Comparison of ENCODE assay signal across 10 mouse cellular contexts in the genomic region with DNA sequence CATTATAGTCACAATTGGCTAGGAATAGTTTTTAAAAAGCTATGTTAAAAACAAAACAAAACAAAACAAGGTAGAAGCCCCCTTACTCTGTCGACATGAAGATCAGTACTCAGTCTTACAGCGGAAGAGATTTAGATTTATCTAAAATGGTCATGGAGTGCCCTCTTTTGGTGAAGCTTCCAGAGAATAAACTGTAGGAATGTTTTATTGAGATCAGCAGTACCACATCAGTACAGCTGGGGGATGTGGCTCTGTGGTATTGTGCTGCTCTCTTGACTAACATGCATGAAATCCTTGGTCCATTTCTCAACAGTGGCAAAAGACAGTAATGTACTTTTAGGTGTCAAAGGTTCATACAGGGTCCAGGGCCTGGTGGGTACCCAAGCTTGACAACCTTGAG. TPM values are rescaled to one million over a fixed set of nuclear protein-coding genes. Genes with fewer than 3 reads are reported as not detected.
A peak's percentile ranks its signal among the peaks of the same experiment; 100 is the strongest.
DNase-seq lines count a peak whose midpoint lies in the region; ATAC-seq and TF ChIP-seq lines count a peak whose summit lies in the region.
"Had no signal": no experiment of that assay in that cellular context is flagged by ENCODE, and none has a peak within 500 bp of the region (broad histone marks: within the 10 kb centered on the region; RNA-seq: fewer than 3 reads in every experiment).

No protein-coding gene starts in this region.

- no peak for DNase-seq in frontal cortex, postnatal 25 days (ENCODE audit: low spot score in 2 of 2)
- no peak for DNase-seq in liver, embryonic 14.5 days (ENCODE audit: low read depth in 3 of 3, low spot score in 3 of 3)
- no peak for DNase-seq in liver, embryonic 11.5 days (ENCODE audit: low spot score)
- DNase-seq in midbrain, postnatal 0 days (ENCODE audit: low spot score), result peak; percentile 76
- DNase-seq in cerebellum, adult 18-20 months, result no peak
- DNase-seq in thymus, postnatal 36 days, result no peak
- DNase-seq: gastrocnemius, postnatal 25 days had no signal

- no peak overlapping the region for H3K4me2 ChIP-seq in liver, embryonic 14.5 days (ENCODE audit: low read depth)
- no peak overlapping the region for H3K4me2 ChIP-seq in liver, embryonic 11.5 days
- H3K4me2 ChIP-seq in forebrain, embryonic 15.5 days (replicated peaks), result no peak overlapping the region
- no peak overlapping the region for H3K4me2 ChIP-seq in midbrain, postnatal 0 days (ENCODE audit: low read depth, low read length, poor library complexity, severe bottlenecking)

- 41% methylated on average over 2 of the region's 2 CpGs for WGBS in liver, embryonic 14.5 days (ENCODE audit: insufficient replicate concordance)
- 36% methylated on average over 2 of the region's 2 CpGs for WGBS in liver, embryonic 11.5 days
- 30% methylated on average over 2 of the region's 2 CpGs for WGBS in forebrain, embryonic 15.5 days
- 21% methylated on average over 2 of the region's 2 CpGs for WGBS in midbrain, postnatal 0 days

- 0 out of 2 replicates have a peak, but pooled peaks have one; percentile 18 for TF ChIP-seq CTCF in liver, embryonic 14.5 days (IDR thresholded peaks at IDR 0.05; ENCODE audit: low read depth)
- TF ChIP-seq CTCF in midbrain, postnatal 0 days (IDR thresholded peaks at IDR 0.05), result peak; percentile 76

- H3K4me3 ChIP-seq in liver, embryonic 14.5 days (ENCODE audit: insufficient read depth in 1 of 2, low read depth in 2 of 2, low read length in 2 of 2), result no peak overlapping the region
- H3K4me3 ChIP-seq in liver, embryonic 11.5 days (ENCODE audit: low read depth, low read length), result no peak overlapping the region
- no peak overlapping the region for H3K4me3 ChIP-seq in forebrain, embryonic 15.5 days
- no peak overlapping the region for H3K4me3 ChIP-seq in midbrain, postnatal 0 days (ENCODE audit: low read depth, low read length)

- H3K27me3 ChIP-seq in liver, embryonic 14.5 days (ENCODE audit: control insufficient read depth, insufficient read depth, low read length), result no peaks in the 10 kb centered on the region
- no peaks in the 10 kb centered on the region for H3K27me3 ChIP-seq in liver, embryonic 11.5 days (replicated peaks; ENCODE audit: control insufficient read depth, insufficient read depth, low read length)
- no peaks in the 10 kb centered on the region for H3K27me3 ChIP-seq in forebrain, embryonic 15.5 days
- no peaks in the 10 kb centered on the region for H3K27me3 ChIP-seq in midbrain, postnatal 0 days (ENCODE audit: insufficient read depth, low read length)

- ATAC-seq in frontal cortex, adult (ENCODE audit: low TSS enrichment), result peak; percentile 75
- ATAC-seq in liver, embryonic 14.5 days (ENCODE audit: insufficient read depth), result no peak
- no peak for ATAC-seq in liver, embryonic 11.5 days (replicated peaks; ENCODE audit: low FRiP score)
- peak; percentile 55 for ATAC-seq in forebrain, embryonic 15.5 days (replicated peaks)
- ATAC-seq in midbrain, postnatal 0 days (ENCODE audit: low FRiP score), result peak; percentile 59; the same call in 1 of the 2 replicates

- H3K4me1 ChIP-seq in liver, embryonic 14.5 days (replicated peaks; ENCODE audit: control insufficient read depth in 2 of 2, insufficient read depth in 2 of 2, low read length in 1 of 2), result 0 out of 4 replicates have a peak, but pooled peaks cover 0 to 2% of the 10 kb centered on the region in 2 experiments
- H3K4me1 ChIP-seq in liver, embryonic 11.5 days (replicated peaks; ENCODE audit: control insufficient read depth, insufficient read depth, low read length), result 0 out of 2 replicates have a peak, but pooled peaks cover 3% of the 10 kb centered on the region
- no peaks in the 10 kb centered on the region for H3K4me1 ChIP-seq in forebrain, embryonic 15.5 days
- H3K4me1 ChIP-seq in midbrain, postnatal 0 days (ENCODE audit: insufficient read depth, low read length), result no peaks in the 10 kb centered on the region

- H3K27ac ChIP-seq in liver, embryonic 14.5 days, result no peak overlapping the region
- no peak overlapping the region for H3K27ac ChIP-seq in liver, embryonic 11.5 days (ENCODE audit: low read depth, low read length)
- H3K27ac ChIP-seq in forebrain, embryonic 15.5 days (replicated peaks), result no peak overlapping the region
- no peak overlapping the region for H3K27ac ChIP-seq in midbrain, postnatal 0 days (ENCODE audit: low read depth, low read length)

- no peak overlapping the region for H3K9ac ChIP-seq in liver, embryonic 14.5 days (replicated peaks)
- no peak overlapping the region for H3K9ac ChIP-seq in liver, embryonic 11.5 days (ENCODE audit: low read depth, low read length)
- H3K9ac ChIP-seq in forebrain, embryonic 15.5 days (replicated peaks), result no peak overlapping the region
- H3K9ac ChIP-seq in midbrain, postnatal 0 days (replicated peaks; ENCODE audit: low read length, poor library complexity, severe bottlenecking), result no peak overlapping the region

- no peaks in the 10 kb centered on the region for H3K9me3 ChIP-seq in liver, embryonic 14.5 days (ENCODE audit: control insufficient read depth, low read length)
- H3K9me3 ChIP-seq in liver, embryonic 11.5 days (ENCODE audit: control insufficient read depth, low read length), result no peaks in the 10 kb centered on the region
- no peaks in the 10 kb centered on the region for H3K9me3 ChIP-seq in forebrain, embryonic 15.5 days
- H3K9me3 ChIP-seq in midbrain, postnatal 0 days (ENCODE audit: low read length), result no peaks in the 10 kb centered on the region

- no peaks in the 10 kb centered on the region for H3K36me3 ChIP-seq in liver, embryonic 14.5 days (replicated peaks; ENCODE audit: control insufficient read depth, insufficient read depth, low read depth)
- H3K36me3 ChIP-seq in liver, embryonic 11.5 days (ENCODE audit: control insufficient read depth, insufficient read depth, low read length), result no peaks in the 10 kb centered on the region
- no peaks in the 10 kb centered on the region for H3K36me3 ChIP-seq in forebrain, embryonic 15.5 days
- H3K36me3 ChIP-seq in midbrain, postnatal 0 days (ENCODE audit: insufficient read depth, low read length), result no peaks in the 10 kb centered on the region

- TF ChIP-seq EP300 in liver, embryonic 14.5 days (IDR thresholded peaks at IDR 0.05; ENCODE audit: low read depth), result no peak

RNA-seq across cellular contexts. Expression of gene Zfp949, which starts 5.0 kb away (rescaled TPM):
- polyA plus RNA-seq in liver, embryonic 14.5 days (2012; rRNA removed), result 2.3 and 3.8 TPM in 2 replicates
- polyA plus RNA-seq in liver, embryonic 14.5 days (2014; fragmentation: Nextera tagmentation; extraction: Ambion mirVana), result 5.8 and 6.0 TPM in 2 replicates
- 5.2 and 6.0 TPM in 2 replicates for polyA plus RNA-seq in liver, embryonic 11.5 days (2014; fragmentation: Nextera tagmentation; extraction: Ambion mirVana)
- 17.1 and 18.5 TPM in 2 replicates for polyA plus RNA-seq in forebrain, embryonic 15.5 days (2015; fragmentation: Nextera tagmentation; extraction: Ambion mirVana)
- total RNA-seq in midbrain, postnatal 0 days (2014; rRNA removed), result 11.1 and 16.5 TPM in 2 replicates
- polyA plus RNA-seq in midbrain, postnatal 0 days (2015; fragmentation: Nextera tagmentation; extraction: Ambion mirVana), result 14.9 and 15.1 TPM in 2 replicates

RNA-seq across cellular contexts. Expression of gene Trim43a, which starts 37.9 kb away (rescaled TPM):
- polyA plus RNA-seq in liver, embryonic 14.5 days (2012; rRNA removed), result 0.02 and 0.08 TPM in 2 replicates
- polyA plus RNA-seq in liver, embryonic 14.5 days (2014; fragmentation: Nextera tagmentation; extraction: Ambion mirVana), result not detected in 2 replicates
- polyA plus RNA-seq in liver, embryonic 11.5 days (2014; fragmentation: Nextera tagmentation; extraction: Ambion mirVana), result not detected in 2 replicates
- polyA plus RNA-seq in forebrain, embryonic 15.5 days (2015; fragmentation: Nextera tagmentation; extraction: Ambion mirVana), result 0.20 and 0.27 TPM in 2 replicates
- total RNA-seq in midbrain, postnatal 0 days (2014; rRNA removed), result 0.99 TPM in 1 of 2 replicates, not detected in the other
- polyA plus RNA-seq in midbrain, postnatal 0 days (2015; fragmentation: Nextera tagmentation; extraction: Ambion mirVana), result 0.07 and 0.29 TPM in 2 replicates
- total RNA-seq: gastrocnemius, postnatal 25 days had no signal
- polyA plus RNA-seq: stomach, embryonic 14.5 days had no signal

Comparison
In these comparisons a context has a peak if more than half of its experiments do, and no peak if none do; other contexts are left out.
1. ATAC-seq: peak in frontal cortex, adult (single experiment), forebrain, embryonic 15.5 days (single experiment) and midbrain, postnatal 0 days (single experiment); none in liver, embryonic 14.5 days (single experiment) and liver, embryonic 11.5 days (single experiment).